Mouse (Mus musculus): Measurements from ENCODE around the gene Fuca1. TPM values are rescaled to one million over a fixed set of nuclear protein-coding genes. Genes with fewer than 3 reads are reported as not detected.

Fuca1 gene
- total RNA-seq (2021): 10 to 100 TPM; 34.0 to 39.0 TPM
- long read RNA-seq, experiment 1, transcript Fuca1-201 (8 exons, 2,525 nt): major isoform, 81 of 88 reads
- long read RNA-seq, experiment 1, partial matches to known transcripts: 1 of 88 reads
- long read RNA-seq, experiment 1, other reads (novel, unspliced or antisense): 6 of 88 reads
- long read RNA-seq, experiment 2, transcript Fuca1-201 (8 exons, 2,525 nt): major isoform, 73 of 79 reads
- long read RNA-seq, experiment 2, partial matches to known transcripts: 3 of 79 reads
- long read RNA-seq, experiment 2, other reads (novel, unspliced or antisense): 3 of 79 reads

DNA sequence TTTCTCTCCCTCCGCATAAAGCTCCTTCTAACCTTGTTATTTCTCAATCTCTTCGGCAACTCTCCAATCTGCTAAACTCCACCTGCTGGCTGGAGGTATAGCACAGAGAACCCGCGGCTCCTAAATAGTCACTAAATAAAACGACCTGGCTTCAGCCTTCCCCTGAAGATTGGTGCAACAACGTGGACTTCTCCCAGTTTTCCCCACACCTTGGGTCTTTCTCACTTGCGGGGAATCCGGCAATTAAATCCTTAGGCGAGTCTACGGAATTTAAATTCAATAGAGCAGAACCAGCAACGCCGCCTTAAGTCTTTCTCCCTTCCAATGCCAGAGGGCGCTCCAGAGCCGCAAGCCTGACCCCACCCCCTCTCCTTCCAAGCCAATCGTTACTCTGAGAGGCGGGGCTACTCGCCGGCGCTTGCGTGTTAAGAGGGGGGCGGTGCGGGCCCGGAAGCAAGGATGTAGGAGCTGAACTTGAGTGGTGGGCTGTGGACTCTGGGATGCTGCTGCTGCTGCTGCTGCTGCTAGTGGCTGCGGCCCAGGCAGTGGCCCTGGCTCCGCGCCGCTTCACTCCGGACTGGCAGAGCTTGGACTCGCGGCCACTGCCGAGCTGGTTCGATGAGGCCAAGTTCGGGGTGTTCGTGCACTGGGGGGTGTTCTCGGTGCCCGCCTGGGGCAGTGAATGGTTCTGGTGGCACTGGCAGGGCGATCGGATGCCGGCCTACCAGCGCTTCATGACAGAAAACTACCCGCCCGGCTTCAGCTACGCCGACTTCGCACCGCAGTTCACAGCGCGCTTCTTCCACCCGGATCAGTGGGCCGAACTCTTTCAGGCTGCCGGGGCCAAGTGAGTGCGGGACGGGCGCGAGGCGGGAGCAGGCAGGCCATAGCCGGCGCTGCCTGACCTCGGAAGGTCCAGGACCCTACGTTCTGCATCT lies at the start of gene Fuca1:
Gene Fuca1 (plus strand): TSS at position 432 of the 938 bp plus-strand sequence.
- peak; percentile 96 for DNase-seq (ENCODE audit: low spot score in 2 of 2)
- intact Hi-C loops (cut with DNase I): loop anchor here (1.0 kb wide), 1 partner anchor 30 kb away; no protein-coding TSS in a partner anchor

- no peak for DNase-seq (ENCODE audit: low spot score in 2 of 2)
- intact Hi-C loops (cut with DNase I): loop anchor here (10.0 kb wide), 1 partner anchor 947 kb away; the partner anchor contains the start of gene Rsrp1
Observed at GRCm38 (mm10) chr4:135872015-135872414, 48.5 kb upstream of the Fuca1 start.

- intact Hi-C loops (cut with DNase I): loop anchor here (1.0 to 10.0 kb wide), 2 partner anchors 16 to 948 kb away; partner anchors contain the start of gene Rsrp1
Observed at GRCm38 (mm10) chr4:135872589-135873391, 47.7 kb upstream of the Fuca1 start.

GRCm38 (mm10) chr4:135873526-135874202 lies 46.9 kb upstream of the Fuca1 start, which contains the start of gene Pnrc2:
TSS of gene Pnrc2 (minus strand) at chr4:135873850.
- intact Hi-C loops (cut with DNase I): loop anchor here (1.0 to 10.0 kb wide), 2 partner anchors 17 to 949 kb away; partner anchors contain the start of gene Rsrp1
- peak; percentile 92 to 93 for DNase-seq (ENCODE audit: low spot score in 2 of 2)

More at GRCm38 (mm10) chr4:135872589-135873391, 47.7 kb upstream of the Fuca1 start:
- DNase-seq (ENCODE audit: low spot score in 2 of 2): no peak

DNA sequence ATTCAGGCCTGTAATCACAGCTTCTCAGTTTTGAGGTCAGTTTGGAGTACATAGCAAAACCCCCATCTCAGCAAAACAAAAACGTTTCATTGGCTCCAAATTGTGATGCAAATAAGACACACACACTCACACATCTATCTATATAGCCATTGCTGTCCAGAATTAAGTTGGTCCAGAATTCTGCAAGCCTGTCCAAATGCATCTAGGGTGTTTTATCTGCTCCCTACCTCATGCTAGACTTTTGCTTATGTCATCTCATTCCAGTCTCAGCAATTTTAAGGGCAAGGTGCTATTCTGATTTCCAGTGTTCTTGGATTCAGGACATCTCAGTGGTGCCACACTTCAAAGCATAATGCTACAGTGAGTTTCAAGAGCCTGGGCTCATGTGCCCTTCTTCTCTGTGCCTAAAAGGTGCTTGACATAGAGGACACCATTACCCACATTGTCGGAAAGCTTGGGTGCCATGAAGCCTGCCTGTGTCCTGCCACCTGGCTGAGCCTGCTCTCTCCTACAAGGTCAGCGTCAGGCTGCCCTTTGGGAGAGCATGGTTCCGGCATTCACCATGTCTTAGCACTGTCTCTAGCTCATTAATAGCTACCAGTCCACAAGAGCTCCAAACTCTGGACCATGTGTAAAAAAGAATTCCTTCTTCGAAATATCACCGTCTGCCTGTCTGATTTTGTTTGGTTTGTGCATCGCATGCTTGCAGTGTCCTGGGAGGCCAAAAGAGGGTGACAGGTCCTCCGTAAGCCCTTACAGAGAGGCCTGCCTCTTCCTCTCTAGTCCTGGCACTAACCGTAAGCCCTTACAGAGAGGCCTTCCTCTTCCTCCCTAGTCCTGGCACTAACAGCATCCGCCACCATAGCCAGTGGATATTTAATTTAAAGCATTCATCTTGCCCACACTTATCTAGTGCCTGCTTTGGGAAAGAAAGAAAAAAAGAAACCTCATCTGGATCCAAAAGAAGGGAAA lies 45.7 kb upstream of the Fuca1 start:
- intact Hi-C loops (cut with DNase I): loop anchor here (10.0 kb wide), 1 partner anchor 950 kb away; the partner anchor contains the start of gene Rsrp1
- DNase-seq (ENCODE audit: low spot score in 2 of 2): no peak

GRCm38 (mm10) chr4:135875546-135875945 lies 45.0 kb upstream of the Fuca1 start:
- intact Hi-C loops (cut with DNase I): loop anchor here (10.0 kb wide), 1 partner anchor 951 kb away; the partner anchor contains the start of gene Rsrp1
- DNase-seq (ENCODE audit: low spot score in 2 of 2): no peak

- intact Hi-C loops (cut with DNase I): loop anchor here (2.0 to 10.0 kb wide), 2 partner anchors 73 to 951 kb away; partner anchors contain the start of gene Rsrp1
- DNase-seq (ENCODE audit: low spot score in 2 of 2): peak; percentile 28 to 56
Observed at GRCm38 (mm10) chr4:135875991-135876582, 44.4 kb upstream of the Fuca1 start.

- intact Hi-C loops (cut with DNase I): loop anchor here (2.0 to 10.0 kb wide), 2 partner anchors 74 to 952 kb away; partner anchors contain the start of gene Rsrp1
- DNase-seq (ENCODE audit: low spot score in 2 of 2): peak; percentile 80 to 95
Observed at GRCm38 (mm10) chr4:135876583-135877020, 43.9 kb upstream of the Fuca1 start.

DNA sequence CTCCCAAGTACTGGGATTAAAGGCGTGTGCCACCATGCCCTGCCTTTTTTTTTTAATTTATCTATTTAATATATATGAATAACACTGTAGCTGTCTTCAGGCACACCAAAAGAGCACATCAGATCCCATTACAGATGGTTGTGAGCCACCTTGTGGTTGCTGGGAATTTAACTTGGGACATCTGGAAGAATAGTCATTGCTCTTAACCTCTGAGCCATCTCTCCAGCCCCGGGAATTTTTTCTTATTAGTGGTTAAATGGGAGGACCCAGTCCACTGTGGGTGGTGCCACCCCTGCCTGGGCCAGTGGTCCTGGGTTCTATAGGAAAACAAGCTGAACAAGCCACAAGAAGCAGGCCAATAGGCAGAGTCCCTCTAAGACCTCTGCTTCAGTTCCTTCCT lies 42.8 kb upstream of the Fuca1 start:
- intact Hi-C loops (cut with DNase I): loop anchor here (2.0 to 10.0 kb wide), 2 partner anchors 75 to 953 kb away; partner anchors contain the start of gene Rsrp1
- no peak for DNase-seq (ENCODE audit: low spot score in 2 of 2)

DNA sequence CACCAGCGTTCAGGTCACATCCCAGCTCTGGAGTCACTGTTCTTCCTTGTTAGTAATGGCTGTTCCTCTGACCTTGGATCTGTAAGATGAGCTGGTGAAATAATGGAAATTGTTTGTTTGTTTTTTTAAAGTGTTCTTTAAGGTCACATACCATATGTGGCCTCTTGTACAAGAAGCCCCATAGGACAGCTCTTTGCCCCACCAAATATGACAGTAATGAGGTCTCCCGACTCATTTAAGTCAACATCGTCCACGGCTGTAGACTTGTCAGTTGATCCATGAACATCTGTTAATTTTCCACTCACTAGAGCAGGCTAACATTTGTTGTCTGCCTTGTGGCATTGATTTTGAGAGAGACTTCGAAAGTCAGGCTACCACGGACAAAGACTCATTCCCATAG lies 41.5 kb upstream of the Fuca1 start:
- no peak for DNase-seq (ENCODE audit: low spot score in 2 of 2)
- intact Hi-C loops (cut with DNase I): loop anchor here (10.0 kb wide), 1 partner anchor 954 kb away; the partner anchor contains the start of gene Rsrp1

- DNase-seq (ENCODE audit: low spot score in 2 of 2): no peak
- intact Hi-C loops (cut with DNase I): no loop called here
Observed at GRCm38 (mm10) chr4:135880018-135880417, 40.5 kb upstream of the Fuca1 start.

GRCm38 (mm10) chr4:135880576-135880975 lies 40.0 kb upstream of the Fuca1 start:
- DNase-seq (ENCODE audit: low spot score in 2 of 2): no peak
- intact Hi-C loops (cut with DNase I): no loop called here

GRCm38 (mm10) chr4:135882023-135882422 lies 38.5 kb upstream of the Fuca1 start:
- no peak for DNase-seq (ENCODE audit: low spot score in 2 of 2)
- intact Hi-C loops (cut with DNase I): no loop called here

DNA sequence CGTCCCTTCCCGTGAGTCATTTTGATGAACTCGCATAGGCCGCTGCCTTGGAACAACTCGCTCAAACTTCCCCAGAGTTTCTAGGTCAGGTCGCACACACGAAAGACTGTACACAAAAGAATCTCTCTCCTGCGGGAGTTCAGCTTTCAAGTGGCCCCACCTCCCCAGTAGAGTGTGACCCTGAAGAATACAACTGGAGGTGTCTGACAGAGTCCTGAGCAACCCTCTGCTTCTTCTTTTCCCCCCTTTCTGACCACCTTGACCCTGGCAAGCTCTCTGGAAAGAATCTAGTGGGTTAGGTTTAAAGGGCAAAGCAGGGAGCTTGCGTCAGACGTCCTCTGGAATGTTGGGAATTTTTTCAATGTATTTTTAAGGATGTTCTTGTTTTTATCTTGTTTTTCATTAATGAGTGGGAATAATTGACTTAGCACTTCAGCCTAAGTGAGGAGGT lies 37.1 kb upstream of the Fuca1 start:
- intact Hi-C loops (cut with DNase I): no loop called here
- DNase-seq (ENCODE audit: low spot score in 2 of 2): no peak

- no peak for DNase-seq (ENCODE audit: low spot score in 2 of 2)
- intact Hi-C loops (cut with DNase I): no loop called here
Observed at GRCm38 (mm10) chr4:135883881-135884516, 36.5 kb upstream of the Fuca1 start.

- intact Hi-C loops (cut with DNase I): no loop called here
- no peak for DNase-seq (ENCODE audit: low spot score in 2 of 2)
Observed at GRCm38 (mm10) chr4:135884531-135884930, 36.0 kb upstream of the Fuca1 start.
